Comparison of ENCODE assay signal across 10 mouse cellular contexts in genomic region chr12:47164736-47165135, GRCm38 (mm10).
A peak's percentile ranks its signal among the peaks of the same experiment; 100 is the strongest.
DNase-seq lines count a peak whose midpoint lies in the region; ATAC-seq and TF ChIP-seq lines count a peak whose summit lies in the region.
"Had no signal": no experiment of that assay in that cellular context is flagged by ENCODE, and none has a peak within 500 bp of the region (broad histone marks: within the 10 kb centered on the region; RNA-seq: fewer than 3 reads in every experiment).

No protein-coding gene starts in this region.

- no peaks in the 10 kb centered on the region for H3K27me3 ChIP-seq in intestine, embryonic 14.5 days (replicated peaks; ENCODE audit: control insufficient read depth, insufficient read depth, low read length)
- no peaks in the 10 kb centered on the region for H3K27me3 ChIP-seq in intestine, postnatal 0 days (replicated peaks; ENCODE audit: control insufficient read depth, insufficient read depth, low read length)
- H3K27me3 ChIP-seq in hindbrain, embryonic 12.5 days, result no peaks in the 10 kb centered on the region
- H3K27me3 ChIP-seq: CH12.LX; liver, embryonic 13.5 days had no signal

- H3K9ac ChIP-seq in intestine, embryonic 14.5 days (ENCODE audit: low read length), result no peak overlapping the region
- no peak overlapping the region for H3K9ac ChIP-seq in intestine, postnatal 0 days (ENCODE audit: low read depth, low read length)
- H3K9ac ChIP-seq in hindbrain, embryonic 12.5 days, result no peak overlapping the region
- H3K9ac ChIP-seq: liver, embryonic 13.5 days had no signal

- H3K4me3 ChIP-seq in intestine, embryonic 14.5 days (ENCODE audit: low read depth, low read length), result no peak overlapping the region
- H3K4me3 ChIP-seq in intestine, postnatal 0 days (ENCODE audit: low read depth, low read length), result no peak overlapping the region
- H3K4me3 ChIP-seq in hindbrain, embryonic 12.5 days, result peak overlapping the region; percentile 5; the same call in 1 of the 2 replicates
- H3K4me3 ChIP-seq: liver, embryonic 13.5 days had no signal

- no peak for TF ChIP-seq CTCF in intestine, postnatal 0 days (IDR thresholded peaks at IDR 0.05; ENCODE audit: low read depth)

- no peak for DNase-seq in intestine, embryonic 14.5 days (ENCODE audit: low spot score)
- DNase-seq in cerebellum, postnatal 14 days, result peak; percentile 87 to 91
- DNase-seq in neural tube, embryonic 10.5 days (ENCODE audit: extremely low spot score, low spot score), result peak; percentile 16
- no peak for DNase-seq in thymus, adult 18-20 months
- DNase-seq in kidney, adult 8-10 months, result no peak
- DNase-seq in kidney, postnatal 25 days, result no peak
- DNase-seq: liver, embryonic 13.5 days had no signal

- 38% methylated on average over 8 of the region's 8 CpGs for WGBS in intestine, embryonic 14.5 days
- WGBS in intestine, postnatal 0 days, result 55% methylated on average over 8 of the region's 8 CpGs
- 58% methylated on average over 8 of the region's 8 CpGs for WGBS in hindbrain, embryonic 12.5 days

- H3K27ac ChIP-seq in intestine, embryonic 14.5 days (ENCODE audit: low read depth), result no peak overlapping the region
- H3K27ac ChIP-seq in intestine, postnatal 0 days (ENCODE audit: low read depth, low read length), result no peak overlapping the region
- H3K27ac ChIP-seq in hindbrain, embryonic 12.5 days, result peak overlapping the region; percentile 52
- H3K27ac ChIP-seq: liver, embryonic 13.5 days had no signal

- 0 out of 2 replicates have a peak, but pooled peaks cover 5% of the 10 kb centered on the region for H3K4me1 ChIP-seq in intestine, embryonic 14.5 days (replicated peaks; ENCODE audit: control insufficient read depth, insufficient read depth, low read length)
- H3K4me1 ChIP-seq in intestine, postnatal 0 days (replicated peaks; ENCODE audit: control insufficient read depth, insufficient read depth, low read length), result no peaks in the 10 kb centered on the region
- H3K4me1 ChIP-seq in hindbrain, embryonic 12.5 days, result peaks cover 22% of the 10 kb centered on the region
- H3K4me1 ChIP-seq: liver, embryonic 13.5 days had no signal

- no peak for ATAC-seq in intestine, embryonic 14.5 days (replicated peaks; ENCODE audit: low FRiP score, low TSS enrichment, low read depth)
- ATAC-seq in intestine, postnatal 0 days, result no peak
- ATAC-seq in hindbrain, embryonic 12.5 days (ENCODE audit: low FRiP score), result peak; percentile 54

- no peaks in the 10 kb centered on the region for H3K36me3 ChIP-seq in intestine, embryonic 14.5 days (ENCODE audit: control insufficient read depth, insufficient read depth, low read length)
- no peaks in the 10 kb centered on the region for H3K36me3 ChIP-seq in intestine, postnatal 0 days (ENCODE audit: control insufficient read depth, insufficient read depth)
- H3K36me3 ChIP-seq in hindbrain, embryonic 12.5 days, result no peaks in the 10 kb centered on the region
- H3K36me3 ChIP-seq: liver, embryonic 13.5 days had no signal

- H3K4me2 ChIP-seq in intestine, embryonic 14.5 days (ENCODE audit: low read length), result peak overlapping the region; percentile 35; the same call in 1 of the 2 replicates
- no peak overlapping the region; the same call in 1 of the 2 replicates for H3K4me2 ChIP-seq in intestine, postnatal 0 days (replicated peaks; ENCODE audit: low read depth)
- H3K4me2 ChIP-seq in hindbrain, embryonic 12.5 days (replicated peaks), result peak overlapping the region; percentile 40
- H3K4me2 ChIP-seq: liver, embryonic 13.5 days had no signal

- no peaks in the 10 kb centered on the region for H3K9me3 ChIP-seq in intestine, embryonic 14.5 days (ENCODE audit: control insufficient read depth, low read length)
- no peaks in the 10 kb centered on the region for H3K9me3 ChIP-seq in intestine, postnatal 0 days (ENCODE audit: control insufficient read depth)
- no peaks in the 10 kb centered on the region for H3K9me3 ChIP-seq in hindbrain, embryonic 12.5 days (replicated peaks)
- H3K9me3 ChIP-seq: liver, embryonic 13.5 days had no signal

Comparison
In these comparisons a context has a peak if more than half of its experiments do, and no peak if none do; other contexts are left out.
1. DNase-seq: peak in cerebellum, postnatal 14 days (2 of 2) and neural tube, embryonic 10.5 days (single experiment); none in intestine, embryonic 14.5 days (single experiment), thymus, adult 18-20 months (0 of 2), kidney, adult 8-10 months (0 of 2) and kidney, postnatal 25 days (0 of 2).